Comparison of ENCODE assay signal across 29 mouse cellular contexts in genomic region chr1:128549442-128549841, GRCm38 (mm10). TPM values are rescaled to one million over a fixed set of nuclear protein-coding genes. Genes with fewer than 3 reads are reported as not detected.
A peak's percentile ranks its signal among the peaks of the same experiment; 100 is the strongest.
DNase-seq lines count a peak whose midpoint lies in the region; ATAC-seq and TF ChIP-seq lines count a peak whose summit lies in the region.
"Had no signal": no experiment of that assay in that cellular context is flagged by ENCODE, and none has a peak within 500 bp of the region (broad histone marks: within the 10 kb centered on the region; RNA-seq: fewer than 3 reads in every experiment).

No protein-coding gene starts in this region.

- H3K27me3 ChIP-seq in MEL (ENCODE audit: control insufficient read depth in 1 of 2, insufficient read depth in 2 of 2, low read length in 2 of 2), result no peaks in the 10 kb centered on the region; a peak in 1 of 4 replicates
- H3K27me3 ChIP-seq in midbrain, embryonic 15.5 days (replicated peaks), result no peaks in the 10 kb centered on the region
- H3K27me3 ChIP-seq: forebrain, embryonic 15.5 days; hindbrain, embryonic 15.5 days had no signal

- TF ChIP-seq RAD21 in MEL (IDR thresholded peaks at IDR 0.05; ENCODE audit: low read depth, low read length), result no peak

- WGBS in midbrain, embryonic 15.5 days, result 52% methylated on average over 5 of the region's 5 CpGs

- no peaks in the 10 kb centered on the region for H3K9me3 ChIP-seq in MEL (replicated peaks; ENCODE audit: insufficient read depth, low read length)
- H3K9me3 ChIP-seq in midbrain, embryonic 15.5 days, result no peaks in the 10 kb centered on the region
- H3K9me3 ChIP-seq: forebrain, embryonic 15.5 days; hindbrain, embryonic 10.5 days; hindbrain, embryonic 15.5 days had no signal

- no peak for TF ChIP-seq CTCF in MEL (IDR thresholded peaks at IDR 0.05 in 2 of 3, conservative IDR thresholded peaks at IDR 0.05 in 1 of 3; ENCODE audit: control insufficient read depth in 1 of 3, insufficient read depth in 1 of 3, low read depth in 2 of 3, low read length in 3 of 3, poor library complexity in 1 of 3, severe bottlenecking in 1 of 3)

- H3K79me2 ChIP-seq in MEL (ENCODE audit: control insufficient read depth, insufficient read depth, low read length, poor library complexity), result no peaks in the 10 kb centered on the region

- H3K4me1 ChIP-seq in MEL (ENCODE audit: control insufficient read depth in 1 of 2, insufficient read depth in 2 of 2, low read length in 2 of 2), result no peaks in the 10 kb centered on the region
- H3K4me1 ChIP-seq in midbrain, embryonic 15.5 days, result peaks cover 6% of the 10 kb centered on the region; the same call in 1 of the 2 replicates
- H3K4me1 ChIP-seq: hindbrain, embryonic 15.5 days had no signal

- TF ChIP-seq EP300 in MEL (IDR thresholded peaks at IDR 0.05; ENCODE audit: low read depth in 1 of 2, low read length in 2 of 2), result no peak

- TF ChIP-seq POLR2A in MEL (IDR thresholded peaks at IDR 0.05; ENCODE audit: control insufficient read depth in 1 of 2, insufficient read depth in 1 of 2, low read depth in 1 of 2, low read length in 2 of 2, poor library complexity in 1 of 2), result no peak

- no peak overlapping the region for H3K9ac ChIP-seq in MEL (ENCODE audit: control insufficient read depth, low read depth, low read length, poor library complexity, severe bottlenecking)
- no peak overlapping the region for H3K9ac ChIP-seq in midbrain, embryonic 15.5 days
- H3K9ac ChIP-seq: forebrain, embryonic 15.5 days; hindbrain, embryonic 15.5 days; liver, embryonic 14.5 days; lung, embryonic 14.5 days had no signal

- peak; percentile 26 for ATAC-seq in megakaryocyte, adult 5-6 weeks (ENCODE audit: poor library complexity, severe bottlenecking)
- ATAC-seq in activated CD4-positive, CD25-positive, alpha-beta regulatory T cell, adult 4 months, result no peak
- ATAC-seq in midbrain, embryonic 15.5 days (replicated peaks), result no peak
- ATAC-seq: forebrain, embryonic 15.5 days; midbrain, embryonic 16.5 days had no signal

- H3K27ac ChIP-seq in MEL (ENCODE audit: control insufficient read depth, low read depth, low read length), result no peak overlapping the region
- no peak overlapping the region for H3K27ac ChIP-seq in midbrain, embryonic 15.5 days
- H3K27ac ChIP-seq: forebrain, embryonic 15.5 days; gastrocnemius, adult 2 months; hindbrain, embryonic 10.5 days; hindbrain, embryonic 15.5 days; layer of hippocampus, adult 2 months; liver, embryonic 14.5 days; stomach, postnatal 0 days had no signal

- no peak overlapping the region for H3K4me3 ChIP-seq in MEL (ENCODE audit: control insufficient read depth in 1 of 2, insufficient read depth in 1 of 2, low read depth in 2 of 2, low read length in 2 of 2)
- no peak overlapping the region for H3K4me3 ChIP-seq in midbrain, embryonic 15.5 days
- H3K4me3 ChIP-seq: forebrain, embryonic 15.5 days; gastrocnemius, adult 2 months; hindbrain, embryonic 10.5 days; hindbrain, embryonic 15.5 days; layer of hippocampus, adult 2 months had no signal

- no peaks in the 10 kb centered on the region for H3K36me3 ChIP-seq in MEL (ENCODE audit: control insufficient read depth in 1 of 2, insufficient read depth in 2 of 2, low read length in 2 of 2)
- H3K36me3 ChIP-seq in midbrain, embryonic 15.5 days (replicated peaks), result no peaks in the 10 kb centered on the region
- H3K36me3 ChIP-seq: forebrain, embryonic 15.5 days; hindbrain, embryonic 10.5 days; hindbrain, embryonic 15.5 days had no signal

- peak; percentile 51 for DNase-seq in CD4-positive helper T cell, adult 2 months (ENCODE audit: low read depth, low spot score)
- DNase-seq in MEL (ENCODE audit: low read depth, low spot score), result peak; percentile 18
- peak; percentile 26 to 31 for DNase-seq in natural killer cell, adult 2 months (ENCODE audit: low spot score in 2 of 2)
- no peak for DNase-seq in right cerebral cortex, postnatal 4 days
- DNase-seq: adrenal gland, adult 8-10 months; cerebellum, adult 8-10 months; cerebellum, postnatal 25 days; gastrocnemius, adult 2 months; gastrocnemius, postnatal 36 days; heart, postnatal 14 days; kidney, adult 2 months; kidney, postnatal 36 days; liver; lung, embryonic 14.5 days; lung, postnatal 14 days; right cerebral cortex, postnatal 25 days; spleen, adult 18-20 months; thymus, adult 2 months; thymus, postnatal 36 days had no signal

- no peak overlapping the region for H3K4me2 ChIP-seq in midbrain, embryonic 15.5 days
- H3K4me2 ChIP-seq: forebrain, embryonic 15.5 days; hindbrain, embryonic 15.5 days; lung, embryonic 14.5 days had no signal

TF ChIP-seq in MEL, 35 proteins besides CTCF, POLR2A, EP300 and RAD21:
- TF ChIP-seq ELF1 (IDR thresholded peaks at IDR 0.05; ENCODE audit: low read depth, low read length) (no peak), ZNF384 (IDR thresholded peaks at IDR 0.05; ENCODE audit: low read depth, low read length) (peak; percentile 86), MYC (IDR thresholded peaks at IDR 0.05; ENCODE audit: low read depth, low read length) (no peak)
TF ChIP-seq in MEL: peak in this region for 1.

RNA-seq across cellular contexts. Expression of gene Cxcr4, which starts 42.7 kb away (rescaled TPM):
- 4.2 and 6.0 TPM in 2 replicates for total RNA-seq in MEL (2012; rRNA removed)
- 10 to 100 TPM in 1 of 2 experiments, not detected in 1; 11.2 TPM for polyA plus RNA-seq in MEL (2012; ENCODE audit: insufficient read depth in 1 of 2, insufficient read length in 2 of 2, low read depth in 1 of 2, low replicate concordance in 2 of 2, missing spikeins in 1 of 2)
- 507 and 516 TPM in 2 replicates for total RNA-seq in megakaryocyte, adult 5-6 weeks (2015)
- total RNA-seq in megakaryocyte, adult 5-6 weeks (2017), result 307 and 321 TPM in 2 replicates
- polyA plus RNA-seq in activated CD4-positive, CD25-positive, alpha-beta regulatory T cell, adult 4 months (2017; shearing (Covaris generic)), result 10 to 100 TPM in 1 of 2 experiments, 1 to 10 TPM in 1; 7.4 to 16.6 TPM
- polyA plus RNA-seq in midbrain, embryonic 15.5 days (2015; fragmentation: Nextera tagmentation; extraction: Ambion mirVana), result 7.0 and 7.1 TPM in 2 replicates
